Mouse (Mus musculus): ENCODE data around the gene Rell1.
"Not testable (repeated sequence)": the region's sequence is repeated elsewhere in the genome, so short reads cannot be mapped to it uniquely, and the experiment has no call there.

Rell1 gene

DNA sequence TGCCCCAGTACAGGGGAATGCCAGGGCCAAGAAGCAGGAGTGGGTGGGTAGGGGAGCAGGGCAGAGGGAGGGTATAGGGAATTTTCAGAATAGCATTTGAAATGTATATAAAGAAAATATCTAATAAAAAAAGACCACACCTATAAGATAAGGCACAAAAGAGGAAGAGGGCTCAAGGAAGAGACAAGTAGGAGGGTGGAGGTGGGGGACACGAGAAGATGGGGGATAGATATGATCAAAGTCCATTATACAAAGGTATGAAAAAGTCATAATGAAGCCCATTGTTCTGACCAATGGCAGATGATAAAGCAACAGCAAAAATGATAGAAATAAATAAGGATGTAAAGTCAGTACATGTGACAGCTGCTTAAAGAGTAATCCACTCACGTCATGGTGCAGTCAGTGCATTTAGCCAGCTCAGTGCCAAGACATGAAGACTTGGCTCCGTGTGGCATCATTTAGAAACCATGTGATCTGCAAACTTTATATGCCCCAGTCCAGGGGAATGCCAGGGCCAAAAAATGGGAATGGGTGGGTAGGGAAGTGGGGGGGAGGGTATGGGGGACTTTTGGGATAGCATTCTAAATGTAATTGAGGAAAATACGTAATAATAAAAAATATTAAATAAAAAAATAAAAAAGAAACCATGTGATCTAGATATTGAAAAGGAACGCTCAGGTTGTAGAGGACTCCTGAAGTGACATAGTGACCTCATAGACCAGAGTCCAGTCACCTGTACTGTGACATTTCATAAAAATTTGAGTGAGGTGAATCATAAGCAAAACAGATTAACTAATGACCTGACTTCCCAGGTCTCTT lies 71.5 kb downstream of the Rell1 start:
- not testable (repeated sequence) for DNase-seq (ENCODE audit: low spot score)

DNA sequence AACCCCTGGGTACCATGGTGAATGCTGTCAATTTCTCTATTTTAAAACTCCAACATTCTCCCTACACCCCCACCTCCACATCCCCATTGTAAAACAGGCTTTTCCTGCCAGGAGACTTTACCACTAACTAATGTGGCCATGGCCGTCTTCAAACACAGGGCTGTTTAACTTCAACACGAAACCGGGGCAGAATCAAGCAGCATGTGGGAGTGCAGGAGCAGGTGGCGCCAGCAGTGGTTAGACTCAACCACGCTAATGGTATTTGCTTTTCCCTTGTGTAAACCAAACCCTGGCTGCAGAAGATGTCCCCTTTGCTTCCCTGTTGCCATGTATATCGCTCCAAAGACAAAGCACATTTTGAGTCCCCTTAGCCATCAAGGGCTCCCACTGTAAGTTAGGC lies 76.8 kb downstream of the Rell1 start:
- DNase-seq (ENCODE audit: low spot score), result no peak

DNA sequence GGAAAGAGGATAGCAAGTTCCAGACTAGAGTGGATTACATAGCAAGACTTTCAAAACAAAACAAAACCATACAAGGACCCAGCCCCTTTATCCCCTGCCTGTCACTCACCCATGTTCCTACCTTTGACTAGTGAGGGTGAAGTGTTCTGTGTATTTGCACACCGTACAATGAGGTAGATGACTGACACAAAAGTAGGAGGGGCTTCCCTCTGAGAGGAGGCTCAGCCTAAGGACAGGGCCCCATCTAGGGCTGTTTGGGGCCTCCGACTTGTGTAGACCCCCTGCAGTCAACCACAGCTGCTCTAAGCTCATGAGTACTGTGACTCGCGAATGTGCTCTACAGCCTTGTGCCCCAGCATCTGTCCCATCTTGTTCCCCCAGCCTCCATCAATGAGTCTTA lies 77.5 kb downstream of the Rell1 start:
- DNase-seq (ENCODE audit: low spot score), result no peak

DNA sequence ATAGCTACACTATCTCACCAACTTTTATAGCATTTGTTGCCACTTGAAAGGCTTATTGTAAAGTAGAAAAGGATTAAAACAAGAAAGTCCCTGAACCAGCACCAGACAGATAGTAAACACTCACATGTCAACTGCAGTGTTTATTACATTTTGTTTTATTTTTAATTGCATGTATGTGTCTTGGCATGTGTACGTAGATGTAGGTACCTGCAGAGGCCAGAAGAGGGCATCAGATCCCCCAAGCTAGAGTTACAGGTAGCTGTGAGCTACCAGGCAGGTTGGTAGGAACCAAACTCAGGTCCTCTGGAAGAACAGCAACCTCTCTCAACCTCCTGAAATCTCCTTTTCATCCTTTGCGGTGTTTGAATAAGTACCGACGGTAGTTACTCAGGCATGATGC lies 81.6 kb downstream of the Rell1 start:
- DNase-seq (ENCODE audit: low spot score), result no peak

DNA sequence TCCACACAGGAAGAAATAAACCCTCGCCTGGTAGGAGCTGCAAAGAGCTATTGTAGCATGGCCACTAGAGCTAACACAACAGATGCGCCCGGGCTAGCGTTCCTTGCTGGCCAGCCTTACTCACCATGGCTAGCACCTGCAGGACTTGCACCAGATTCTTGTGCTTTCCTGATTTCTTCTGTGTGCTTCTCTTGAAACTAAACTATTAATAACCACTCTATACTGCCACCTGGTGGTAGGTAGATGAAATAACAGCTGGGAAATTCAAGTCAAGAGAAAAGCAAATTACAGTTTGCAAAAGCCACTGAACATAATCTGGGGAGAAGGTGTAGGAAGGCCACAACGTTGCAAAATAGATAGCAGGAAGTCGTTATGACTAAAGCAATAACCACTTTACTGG lies 82.0 kb downstream of the Rell1 start:
- DNase-seq (ENCODE audit: low spot score), result no peak

DNA sequence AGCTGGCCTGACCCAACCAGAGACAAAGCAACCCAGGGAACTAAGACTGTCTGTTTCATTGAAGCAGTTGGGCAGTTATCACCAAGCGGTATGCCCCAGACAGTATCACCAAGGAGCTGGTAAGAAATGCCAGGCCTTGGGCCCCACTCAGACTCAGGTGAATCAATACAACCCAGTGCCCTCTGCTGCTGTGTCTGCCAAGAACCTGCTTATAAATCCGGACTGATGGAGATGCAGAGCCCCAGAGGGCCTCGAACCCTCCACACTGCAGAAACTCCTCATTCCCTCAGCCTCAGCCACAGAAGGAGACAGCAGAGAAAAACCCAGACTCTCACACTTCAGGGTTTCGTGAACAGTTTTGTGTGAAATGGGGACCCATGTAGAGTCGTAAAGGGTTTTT lies 82.4 kb downstream of the Rell1 start:
- no peak for DNase-seq (ENCODE audit: low spot score)

DNA sequence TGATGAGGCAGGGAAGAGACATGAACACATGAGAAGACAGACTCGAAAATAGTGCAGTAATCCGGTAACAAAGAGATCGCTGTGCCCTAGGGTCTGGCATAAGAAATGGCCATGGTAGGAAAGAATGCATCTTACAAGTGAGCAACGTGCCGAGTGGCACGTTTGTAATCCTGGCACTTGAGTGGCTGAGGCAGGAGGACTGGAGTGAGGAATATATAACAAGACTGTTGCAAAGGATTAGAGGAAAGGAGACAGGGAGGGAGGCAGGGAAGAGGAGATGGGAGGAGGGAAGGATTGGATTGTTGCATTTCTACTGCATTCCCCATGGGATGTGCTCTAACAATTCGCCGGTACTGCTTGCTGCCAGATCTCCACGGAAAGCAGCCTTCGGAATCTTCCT lies 89.7 kb downstream of the Rell1 start:
- no peak for DNase-seq (ENCODE audit: low spot score)

DNA sequence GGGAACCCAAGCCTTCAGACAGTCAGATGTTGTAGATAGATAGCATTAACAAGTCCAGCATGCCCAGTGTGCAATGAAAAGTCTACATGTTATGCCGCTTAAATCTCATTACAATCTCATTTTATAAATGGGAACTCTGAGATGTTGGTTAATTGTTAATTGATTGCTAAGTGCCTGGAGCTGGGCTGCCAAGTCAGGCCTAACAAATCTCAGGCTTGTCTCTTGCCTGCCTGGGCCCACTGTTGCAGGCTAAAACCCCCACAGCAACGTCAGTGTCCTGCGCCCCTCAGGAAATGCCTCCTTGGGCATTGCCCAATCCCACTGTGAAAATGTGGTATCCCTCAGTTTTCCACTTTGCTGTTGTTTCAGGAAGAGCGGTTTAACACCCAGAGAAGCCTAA lies 92.6 kb downstream of the Rell1 start:
- DNase-seq (ENCODE audit: low spot score), result no peak

DNA sequence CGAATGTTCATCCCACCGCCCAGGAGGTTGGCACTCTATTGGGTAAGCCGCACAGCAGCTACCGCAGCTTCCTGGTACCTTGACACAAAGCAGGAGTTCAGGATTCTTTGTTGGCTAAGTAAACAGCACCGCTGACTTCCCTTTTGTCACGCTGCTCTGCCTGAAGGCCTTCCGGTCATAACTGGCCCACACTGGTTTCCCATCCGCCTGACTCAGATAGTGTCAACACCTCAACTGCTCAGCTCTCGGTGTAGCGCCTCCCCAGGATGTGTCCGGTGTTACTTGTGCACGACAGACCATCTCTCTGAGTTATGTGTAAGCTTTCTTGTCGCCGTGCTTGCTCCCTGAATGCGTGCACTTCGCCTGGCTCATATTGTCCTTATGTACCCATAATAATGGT lies 93.8 kb downstream of the Rell1 start:
- DNase-seq (ENCODE audit: low spot score), result no peak

DNA sequence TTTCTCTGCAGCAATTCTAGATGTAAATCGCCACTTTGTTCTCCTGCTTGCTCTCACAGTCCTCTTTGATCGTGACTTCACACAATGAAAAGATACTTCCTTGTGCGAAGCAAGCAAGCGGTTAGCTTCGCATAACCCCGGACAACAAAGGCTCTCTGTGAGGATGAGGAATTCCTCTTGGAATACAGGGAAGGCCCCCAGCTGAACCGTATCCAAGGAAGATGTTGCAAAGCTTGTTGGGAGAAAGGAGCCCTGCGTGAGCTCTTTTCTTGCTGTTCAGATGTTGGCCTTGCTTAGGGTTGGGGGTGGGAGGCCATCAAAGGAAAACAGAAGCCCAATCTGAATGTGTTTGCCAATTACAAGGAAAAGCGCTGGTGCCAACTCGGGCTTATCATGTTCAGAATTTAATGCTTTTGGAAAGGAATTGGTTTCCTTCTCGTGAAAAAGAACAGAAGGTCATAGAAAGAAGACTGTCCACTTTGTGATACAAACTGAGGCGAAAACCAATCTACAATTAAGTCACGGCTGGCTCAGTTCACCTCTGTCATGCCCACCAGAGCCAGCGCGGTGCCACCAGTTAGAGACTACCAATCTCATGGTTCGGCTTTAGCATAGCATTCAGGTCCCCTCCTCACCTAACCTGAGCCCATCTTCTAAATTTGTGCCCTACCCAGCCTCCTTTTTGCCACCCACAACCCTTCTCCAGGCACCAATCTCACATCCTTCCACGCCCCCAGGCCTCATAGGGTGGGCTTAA lies 96.3 kb downstream of the Rell1 start:
- peak; percentile 3 for DNase-seq (ENCODE audit: low spot score)

DNA sequence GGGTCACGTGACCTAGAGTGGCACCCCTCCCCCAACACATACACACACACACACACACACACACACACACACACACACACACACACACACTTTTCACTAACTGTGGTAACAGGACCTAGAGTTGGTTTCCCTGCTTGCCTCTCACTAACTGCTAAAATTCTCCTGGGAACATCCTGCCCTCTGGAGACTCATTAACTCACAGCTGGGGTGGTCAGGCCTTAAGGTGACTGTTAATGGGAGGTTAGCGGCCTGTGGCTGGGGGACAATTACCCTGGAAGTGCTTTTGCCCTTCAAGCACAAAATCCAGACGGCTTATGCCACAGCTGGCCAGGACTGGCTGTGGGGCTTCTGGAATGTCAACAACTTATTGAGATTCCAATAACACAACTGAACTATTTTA lies 101.3 kb downstream of the Rell1 start:
- no peak for DNase-seq (ENCODE audit: low spot score)

DNA sequence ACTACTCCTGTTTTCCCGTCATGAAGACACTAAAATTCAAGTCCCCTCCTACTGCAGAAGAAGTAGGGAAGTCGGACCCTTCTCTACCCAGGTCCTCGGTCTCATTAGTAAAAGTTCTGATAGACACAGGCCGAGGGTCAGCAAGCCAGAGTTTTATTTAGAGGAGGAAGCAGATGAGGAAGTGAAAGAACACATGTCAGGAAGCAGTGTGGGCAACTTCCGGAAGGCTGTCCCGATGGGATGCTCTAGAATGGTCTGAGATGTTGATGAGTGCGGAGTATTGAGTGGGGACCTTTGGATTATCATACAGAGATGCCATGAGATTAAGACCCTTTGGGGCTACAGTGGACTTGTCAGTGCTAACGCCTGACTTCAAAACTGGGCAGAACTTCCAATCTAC lies 109.8 kb downstream of the Rell1 start:
- DNase-seq (ENCODE audit: low spot score), result no peak

Measured in ovary, adult 18-20 months (tissue).